Mouse (Mus musculus) hindlimb bud, embryonic 11.5 days (tissue): ENCODE measurements around the gene Vmn2r28.
"Not testable (repeated sequence)": the region's sequence is repeated elsewhere in the genome, so short reads cannot be mapped to it uniquely, and the experiment has no call there.

Experiments
- DNase-seq: peaks from one replicate; pipeline ENCODE4 v3.0.0-alpha.2; 2012; ENCODE audit warnings: low read depth, low spot score; ENCODE audit errors: extremely low spot score

The Vmn2r28 gene

DNA sequence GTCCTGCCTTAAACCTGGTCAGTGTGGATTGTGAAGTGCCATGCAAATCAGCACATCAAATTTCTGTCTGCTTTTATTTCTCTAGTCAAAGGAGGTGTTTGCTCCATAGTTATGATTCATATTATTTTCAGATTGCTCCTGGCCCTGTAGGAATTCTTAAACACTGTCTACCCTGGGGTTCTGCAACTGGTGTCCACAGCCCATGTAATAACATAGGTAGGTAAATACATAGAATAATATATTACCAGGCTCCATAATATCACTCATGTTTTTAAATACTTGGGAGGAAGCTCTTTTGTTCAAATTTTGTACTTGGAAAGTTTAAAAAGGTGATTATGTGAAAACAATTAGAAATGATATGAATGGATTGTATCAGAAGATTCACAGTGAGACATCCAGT is at the start of gene Vmn2r28:
Vmn2r28 (minus strand) TSS at position 101 of the 400 bp plus-strand sequence.
- DNase-seq: not testable (repeated sequence)

DNA sequence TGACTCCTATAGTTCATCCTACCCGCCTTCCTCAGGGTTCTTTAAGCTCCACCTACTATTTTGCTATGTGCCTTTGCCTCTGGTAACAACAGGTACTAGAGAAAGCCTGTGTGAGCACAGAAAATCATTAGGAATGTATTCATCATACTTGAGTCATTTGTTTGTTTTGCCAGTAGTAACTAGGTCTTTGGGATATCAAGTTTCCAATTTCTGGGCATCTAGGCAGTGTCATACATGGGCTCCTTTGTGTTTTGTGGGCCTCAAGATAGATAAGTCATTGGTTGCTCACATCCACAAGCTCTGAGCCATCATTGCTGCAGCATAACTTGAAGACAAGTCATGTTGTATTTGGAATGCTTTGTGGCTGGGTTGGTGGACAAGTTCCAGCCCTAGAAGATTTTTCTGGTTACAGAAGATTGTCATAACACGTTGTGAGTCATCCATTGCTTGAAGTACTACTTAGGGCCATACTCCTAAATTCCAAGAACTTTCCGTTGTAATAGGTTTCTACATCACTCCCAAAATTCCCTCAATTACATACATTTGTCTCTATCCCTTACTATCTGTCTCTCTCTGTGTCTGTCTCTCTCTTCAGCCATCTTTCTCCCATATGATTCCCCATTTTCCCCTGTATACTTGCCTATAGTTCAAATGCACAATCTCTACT is 47.1 kb upstream of the Vmn2r28 start:
- not testable (repeated sequence) for DNase-seq

GRCm38 (mm10) chr7:5456674-5457073 is 37.1 kb downstream of the Vmn2r28 start, which contains the start of gene Vmn1r59:
TSS of gene Vmn1r59 (minus strand) at chr7:5456774.
- no peak for DNase-seq

GRCm38 (mm10) chr7:5454011-5454410 is 39.7 kb downstream of the Vmn2r28 start:
- not testable (repeated sequence) for DNase-seq

DNA sequence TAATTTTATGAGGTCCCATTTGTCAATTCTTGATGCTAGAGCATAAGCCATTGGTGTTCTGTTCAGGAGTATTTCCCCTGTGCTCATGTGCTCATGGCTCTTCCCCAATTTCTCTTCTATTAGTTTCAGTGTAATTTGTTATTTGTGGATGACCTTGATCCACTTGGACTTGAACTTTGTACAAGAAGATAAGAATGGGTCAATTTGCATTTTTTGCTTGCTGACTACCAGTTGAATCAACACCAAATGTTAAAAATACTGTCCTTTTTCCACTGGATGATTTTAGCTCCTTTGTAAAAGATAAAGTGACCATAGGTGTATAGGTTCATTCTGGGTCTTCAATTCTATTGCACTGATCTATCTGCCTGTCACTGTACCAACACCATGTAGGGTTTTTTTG is 45.1 kb downstream of the Vmn2r28 start:
- no peak for DNase-seq
